In the genomic region with DNA sequence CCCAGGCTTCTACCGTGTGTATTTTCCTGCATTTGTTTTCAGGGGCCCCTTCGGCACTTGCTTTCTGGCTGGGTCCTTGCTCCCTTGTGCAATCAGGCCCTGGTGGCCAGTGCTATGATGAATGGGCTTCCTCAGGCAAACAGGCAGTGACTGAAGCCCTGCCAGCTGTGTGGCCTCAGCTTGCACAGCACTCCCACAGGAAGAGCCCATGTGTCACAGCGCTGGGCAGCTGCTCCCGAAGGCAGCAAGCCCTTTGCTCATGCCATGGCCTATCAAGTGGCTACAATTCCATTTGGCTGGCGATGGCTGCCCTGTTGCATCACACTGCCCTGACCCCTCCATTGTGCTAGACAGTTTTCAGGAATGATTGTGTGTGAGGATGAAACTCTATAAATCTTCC, we compare ENCODE assay signal across 10 mouse cellular contexts. TPM values are rescaled to one million over a fixed set of nuclear protein-coding genes. Genes with fewer than 3 reads are reported as not detected.
DNase-seq lines count a peak whose midpoint lies in the region; ATAC-seq and TF ChIP-seq lines count a peak whose summit lies in the region.
"Had no signal": no experiment of that assay in that cellular context is flagged by ENCODE, and none has a peak within 500 bp of the region (broad histone marks: within the 10 kb centered on the region; RNA-seq: fewer than 3 reads in every experiment).

No protein-coding gene starts in this region.

- no peak overlapping the region for H3K4me3 ChIP-seq in layer of hippocampus, adult 2 months
- H3K4me3 ChIP-seq: heart, embryonic 15.5 days; limb, embryonic 13.5 days had no signal

- no peak for ATAC-seq in activated CD4-positive, CD25-positive, alpha-beta regulatory T cell, adult 4 months

- H3K27ac ChIP-seq in layer of hippocampus, adult 2 months: no peak overlapping the region
- H3K27ac ChIP-seq: heart, embryonic 15.5 days; limb, embryonic 13.5 days had no signal

- TF ChIP-seq CTCF in layer of hippocampus, adult 2 months (conservative IDR thresholded peaks at IDR 0.05): peak; percentile 39

- no peak for DNase-seq in layer of hippocampus, adult 2 months (ENCODE audit: low spot score in 2 of 2)
- DNase-seq in layer of hippocampus, postnatal 14 days (ENCODE audit: low spot score in 2 of 2): no peak
- DNase-seq in adrenal gland, postnatal 36 days: peak; percentile 86 to 91
- peak; percentile 38 to 76 for DNase-seq in kidney, postnatal 25 days
- DNase-seq in mesoderm, embryonic 11.5 days (ENCODE audit: low read depth, low spot score): peak; percentile 47
- no peak for DNase-seq in thymus, adult 18-20 months
- no peak for DNase-seq in thymus, postnatal 36 days

RNA-seq across cellular contexts. Expression of a gene that starts 36.6 kb away (rescaled TPM):
- under 1 TPM; 0.52 to 0.67 TPM for total RNA-seq in layer of hippocampus, adult 2 months (2021)
- under 1 TPM; 0.79 to 0.90 TPM for total RNA-seq in layer of hippocampus, postnatal 14 days (2021)
- total RNA-seq in adrenal gland, postnatal 36 days (2021): 10 to 100 TPM in 1 of 2 experiments, 1 to 10 TPM in 1; 4.2 to 11.0 TPM
- polyA plus RNA-seq in activated CD4-positive, CD25-positive, alpha-beta regulatory T cell, adult 4 months (2017; shearing (Covaris generic)): not detected

Comparison
In these comparisons a context has a peak if more than half of its experiments do, and no peak if none do; other contexts are left out.
1. DNase-seq: peak in adrenal gland, postnatal 36 days (2 of 2), kidney, postnatal 25 days (2 of 2) and mesoderm, embryonic 11.5 days (single experiment); none in layer of hippocampus, adult 2 months (0 of 2), layer of hippocampus, postnatal 14 days (0 of 2), thymus, adult 18-20 months (0 of 2) and thymus, postnatal 36 days (0 of 2).